Mouse (Mus musculus): ENCODE data around the gene Tbc1d14.

DNA sequence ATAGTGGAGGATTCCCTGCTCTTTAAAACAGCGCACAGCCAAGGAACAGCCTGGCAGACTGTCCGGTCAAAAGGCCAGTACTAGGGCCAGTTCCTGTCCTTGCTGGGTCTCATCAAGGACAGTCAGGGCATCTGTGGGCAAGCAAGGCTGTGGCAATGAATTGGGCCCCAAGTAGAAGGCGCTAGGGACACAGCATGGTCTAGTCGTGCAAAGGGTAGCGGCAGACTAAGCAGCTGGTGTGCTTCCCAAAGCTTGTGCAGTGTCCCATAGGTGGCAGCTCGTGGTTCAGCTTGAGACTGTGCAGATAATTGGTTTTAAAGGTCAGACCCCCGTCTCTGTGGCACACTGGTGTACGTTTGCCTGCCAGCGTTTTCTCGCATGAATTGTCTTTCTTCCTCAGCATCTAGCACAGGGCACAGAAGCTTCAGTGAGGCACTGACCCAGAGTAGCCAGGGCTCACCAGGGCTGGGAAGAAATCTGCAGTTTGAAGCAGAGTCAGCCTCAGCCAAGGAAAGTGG lies 141.1 kb downstream of the Tbc1d14 start:
- TF ChIP-seq POLR2A (IDR thresholded peaks at IDR 0.05; ENCODE audit: low read depth, low read length) (no peak), CTCF (conservative IDR thresholded peaks at IDR 0.05; ENCODE audit: insufficient read depth, insufficient read length, low read depth, low read length) (no peak)
